Mouse (Mus musculus) liver, embryonic 14.5 days (tissue): ENCODE measurements around the gene Dusp3. TPM values are rescaled to one million over a fixed set of nuclear protein-coding genes. Genes with fewer than 3 reads are reported as not detected.

Source experiments
- ATAC-seq: fragments of 200-750 bp; cut with Nextera tagmentation; 2 replicates; pipeline ENCODE4 v1.8.0; 2017; ENCODE audit warnings: moderate number of reproducible peaks, mild to moderate bottlenecking, moderate library complexity; ENCODE audit not compliant: insufficient read depth
- DNase-seq, 3 experiments: peaks; one replicate each; pipeline ENCODE4 v3.0.0-alpha.2; 2012 to 2013; ENCODE audit warnings: low read depth in 3 of 3, low spot score in 3 of 3
- H3K27ac ChIP-seq: fragments of 300-500 bp; sonication (generic); 2 replicates; pipeline ENCODE4 v1.5.1; 2014; ENCODE audit warnings: moderate library complexity, mild to moderate bottlenecking, control low read depth, inconsistent platforms
- H3K27me3 ChIP-seq: fragments of 300-500 bp; sonication (generic); 2 replicates; pipeline ENCODE4 v1.6.1; 2014; ENCODE audit warnings: mild to moderate bottlenecking, low read length, moderate library complexity; ENCODE audit not compliant: control insufficient read depth, insufficient read depth
- H3K36me3 ChIP-seq: fragments of 300-500 bp; sonication (generic); replicated peaks from 2 replicates; pipeline ENCODE4 v1.6.1; 2014; ENCODE audit warnings: low read depth; ENCODE audit not compliant: control insufficient read depth, insufficient read depth
- H3K4me1 ChIP-seq, 2 experiments: fragments of 200-500 bp in 1 of 2; fragments of 300-500 bp in 1 of 2; sonication (generic) in 1 of 2; replicated peaks; 2 replicates each; pipeline ENCODE4 v1.6.1; 2012 to 2014; ENCODE audit warnings: antibody characterized with exemption in 1 of 2, inconsistent platforms in 1 of 2, low read length in 1 of 2; ENCODE audit not compliant: control insufficient read depth in 2 of 2, insufficient read depth in 2 of 2
- H3K4me2 ChIP-seq: fragments of 300-500 bp; sonication (generic); 2 replicates; pipeline ENCODE4 v1.6.1; 2014; ENCODE audit warnings: low read depth, mild to moderate bottlenecking, control low read depth, moderate library complexity
- H3K4me3 ChIP-seq, 2 experiments: fragments of 200-500 bp in 1 of 2; fragments of 300-500 bp in 1 of 2; sonication (generic) in 1 of 2; 2 replicates each; pipeline ENCODE4 v1.5.1; 2012 to 2014; ENCODE audit warnings: low read depth in 2 of 2, low read length in 2 of 2, mild to moderate bottlenecking in 2 of 2, control low read depth in 1 of 2, inconsistent platforms in 1 of 2, moderate library complexity in 1 of 2; ENCODE audit not compliant: insufficient read depth in 1 of 2
- H3K9ac ChIP-seq: fragments of 300-500 bp; sonication (generic); replicated peaks from 2 replicates; pipeline ENCODE4 v1.6.1; 2014; ENCODE audit warnings: mild to moderate bottlenecking, control low read depth, moderate library complexity
- H3K9me3 ChIP-seq: fragments of 300-500 bp; sonication (generic); 2 replicates; pipeline ENCODE4 v1.6.1; 2016; ENCODE audit warnings: low read length, mixed read lengths; ENCODE audit not compliant: control insufficient read depth
- CTCF ChIP-seq: IDR thresholded peaks from 2 replicates; pipeline ENCODE4 v1.5.1; 2016; ENCODE audit warnings: antibody characterized with exemption, low read depth, control low read depth
- EP300 ChIP-seq: IDR thresholded peaks from 2 replicates; pipeline ENCODE4 v1.6.1; 2016; ENCODE audit warnings: antibody characterized with exemption, low read depth
- WGBS: fragments of 180-500 bp; shearing (Covaris S2); extraction: QIAGEN DNeasy Blood & Tissue Kit; methylation state at CpG from one replicate; pipeline ENCODE4 v1.1.7; 2014; ENCODE audit not compliant: insufficient replicate concordance; 5-methylcytosine and 5-hydroxymethylcytosine counted together
- polyA plus RNA-seq, 2 experiments: library from polyadenylated mRNA; depleted of rRNA in 1 of 2; stranded (reverse) in 1 of 2; unstranded in 1 of 2; fragments of >200 nt; fragmentation: Nextera tagmentation in 1 of 2; extraction: Ambion mirVana in 1 of 2; gene quantifications; 2 replicates each; pipeline versions ENCODE4 v1.2.1 to v1.2.3; 2012 to 2014

The Dusp3 gene
- polyA plus RNA-seq, 2 experiments, result 4.8 to 6.3 TPM

GRCm38 (mm10) chr11:101974181-101974580 lies 12.6 kb downstream of the Dusp3 start:
- no peak for TF ChIP-seq EP300
- no peak for TF ChIP-seq CTCF
- DNase-seq, result no peak
- no peak overlapping the region for H3K4me3 ChIP-seq
- H3K4me2 ChIP-seq, result no peak overlapping the region
- no peak overlapping the region for H3K27ac ChIP-seq
- H3K9me3 ChIP-seq, result no peaks in the 10 kb centered on the region
- 49% methylated on average over 6 of the region's 6 CpGs for WGBS
- H3K4me1 ChIP-seq, result no peaks in the 10 kb centered on the region
- no peaks in the 10 kb centered on the region for H3K36me3 ChIP-seq
- H3K9ac ChIP-seq, result no peak overlapping the region
- ATAC-seq, result no peak
- no peaks in the 10 kb centered on the region for H3K27me3 ChIP-seq

- TF ChIP-seq EP300, result no peak
- no peak for TF ChIP-seq CTCF
- ATAC-seq (no peak), DNase-seq (no peak)
- H3K36me3 ChIP-seq, result no peaks in the 10 kb centered on the region
- H3K4me2 ChIP-seq, result no peak overlapping the region
- no peaks in the 10 kb centered on the region for H3K4me1 ChIP-seq
- H3K4me3 ChIP-seq, result no peak overlapping the region
- no peak overlapping the region for H3K27ac ChIP-seq
- H3K27me3 ChIP-seq, result no peaks in the 10 kb centered on the region
- H3K9ac ChIP-seq, result no peak overlapping the region
- H3K9me3 ChIP-seq, result no peaks in the 10 kb centered on the region
- 67% methylated on average over 9 of the region's 9 CpGs for WGBS
Measured at GRCm38 (mm10) chr11:101973496-101973895, 13.3 kb downstream of the Dusp3 start.

- H3K27me3 ChIP-seq, result no peaks in the 10 kb centered on the region; the same call in 1 of the 2 replicates
- no peaks in the 10 kb centered on the region for H3K9me3 ChIP-seq
- DNase-seq, result no peak
- H3K9ac ChIP-seq, result no peak overlapping the region
- H3K36me3 ChIP-seq, result no peaks in the 10 kb centered on the region
- no peak overlapping the region for H3K4me3 ChIP-seq
- H3K4me1 ChIP-seq, result no peaks in the 10 kb centered on the region
- WGBS, result 60% methylated on average over 5 of the region's 5 CpGs
- no peak for ATAC-seq
- no peak overlapping the region for H3K27ac ChIP-seq
- TF ChIP-seq CTCF, result no peak
- TF ChIP-seq EP300, result no peak
- H3K4me2 ChIP-seq, result no peak overlapping the region
Measured at GRCm38 (mm10) chr11:101972651-101973050, 14.2 kb downstream of the Dusp3 start.

- Histone ChIP-seq H3K36me3 (no peaks in the 10 kb centered on the region), H3K9ac (no peak overlapping the region), H3K4me1 (no peaks in the 10 kb centered on the region), H3K4me2 (no peak overlapping the region), H3K27me3 (no peaks in the 10 kb centered on the region; the same call in 1 of the 2 replicates), H3K27ac (no peak overlapping the region), H3K4me3 (no peak overlapping the region), H3K9me3 (no peaks in the 10 kb centered on the region)
- 43% methylated on average over 3 of the region's 3 CpGs for WGBS
- TF ChIP-seq CTCF (no peak), EP300 (no peak)
- ATAC-seq (no peak), DNase-seq (no peak)
Measured at GRCm38 (mm10) chr11:101972097-101972496, 14.7 kb downstream of the Dusp3 start.

GRCm38 (mm10) chr11:101971410-101971809 lies 15.4 kb downstream of the Dusp3 start:
- Histone ChIP-seq H3K36me3 (no peaks in the 10 kb centered on the region), H3K27ac (no peak overlapping the region), H3K27me3 (peaks cover 5% of the 10 kb centered on the region), H3K9me3 (no peaks in the 10 kb centered on the region), H3K4me1 (no peaks in the 10 kb centered on the region), H3K9ac (no peak overlapping the region), H3K4me3 (no peak overlapping the region), H3K4me2 (no peak overlapping the region)
- DNase-seq (no peak), ATAC-seq (no peak)
- TF ChIP-seq EP300, result no peak
- TF ChIP-seq CTCF, result peak; percentile 90
- WGBS, result 16% methylated on average over 3 of the region's 3 CpGs
